Mouse (Mus musculus): ENCODE data around the gene Ccdc13.

Ccdc13 gene

DNA sequence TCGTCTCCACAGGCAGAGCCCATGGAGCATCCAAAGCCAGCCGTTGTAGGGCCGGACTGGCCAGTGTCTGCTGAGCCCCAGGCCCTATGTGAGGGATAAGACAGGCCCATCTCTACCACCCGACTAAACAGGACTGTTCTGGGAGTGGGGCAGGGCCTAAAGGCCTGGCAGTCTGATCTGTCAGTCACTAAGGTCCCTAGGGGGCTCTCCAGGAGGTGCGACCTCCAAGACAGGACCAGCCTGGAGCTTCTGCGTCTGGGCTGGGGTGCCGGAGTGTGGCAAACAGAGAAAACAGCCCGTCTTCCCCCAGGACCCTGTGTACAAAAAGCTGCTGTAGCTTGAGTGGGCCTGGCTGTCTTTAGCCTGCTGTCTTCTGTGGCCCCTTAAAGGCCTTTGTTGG is 77.5 kb downstream of the Ccdc13 start:
- in situ Hi-C loops (cut with MboI, MseI): no loop called here

DNA sequence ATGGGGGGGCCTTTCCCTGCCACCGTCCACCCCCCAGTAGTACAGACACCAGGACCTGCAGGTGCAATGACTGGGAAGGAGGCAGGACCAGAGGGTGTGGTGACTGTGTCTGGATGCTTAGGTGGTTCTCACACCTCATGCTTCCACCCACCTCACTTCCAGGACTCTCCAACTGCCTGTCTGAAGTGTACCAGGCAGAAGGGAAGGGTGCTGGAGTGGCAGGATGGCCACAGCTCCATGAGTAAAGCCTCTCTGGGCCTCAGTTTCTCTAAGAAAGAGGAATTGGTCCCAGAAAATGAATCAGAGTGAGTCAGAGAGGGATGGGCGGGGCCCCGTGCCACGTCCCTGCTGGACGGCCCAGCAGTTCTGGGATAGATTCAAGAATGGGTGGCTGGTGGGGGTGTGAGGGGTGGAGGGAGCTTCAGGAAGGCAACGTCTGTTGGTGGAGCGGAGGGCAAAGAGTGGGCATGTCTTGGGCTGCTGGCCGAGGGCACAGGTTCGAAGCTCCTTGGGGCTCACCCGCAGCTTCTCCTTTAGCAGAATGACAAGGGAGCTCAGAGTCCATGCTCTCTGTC is 78.1 kb downstream of the Ccdc13 start:
- in situ Hi-C loops (cut with MboI, MseI): no loop called here

DNA sequence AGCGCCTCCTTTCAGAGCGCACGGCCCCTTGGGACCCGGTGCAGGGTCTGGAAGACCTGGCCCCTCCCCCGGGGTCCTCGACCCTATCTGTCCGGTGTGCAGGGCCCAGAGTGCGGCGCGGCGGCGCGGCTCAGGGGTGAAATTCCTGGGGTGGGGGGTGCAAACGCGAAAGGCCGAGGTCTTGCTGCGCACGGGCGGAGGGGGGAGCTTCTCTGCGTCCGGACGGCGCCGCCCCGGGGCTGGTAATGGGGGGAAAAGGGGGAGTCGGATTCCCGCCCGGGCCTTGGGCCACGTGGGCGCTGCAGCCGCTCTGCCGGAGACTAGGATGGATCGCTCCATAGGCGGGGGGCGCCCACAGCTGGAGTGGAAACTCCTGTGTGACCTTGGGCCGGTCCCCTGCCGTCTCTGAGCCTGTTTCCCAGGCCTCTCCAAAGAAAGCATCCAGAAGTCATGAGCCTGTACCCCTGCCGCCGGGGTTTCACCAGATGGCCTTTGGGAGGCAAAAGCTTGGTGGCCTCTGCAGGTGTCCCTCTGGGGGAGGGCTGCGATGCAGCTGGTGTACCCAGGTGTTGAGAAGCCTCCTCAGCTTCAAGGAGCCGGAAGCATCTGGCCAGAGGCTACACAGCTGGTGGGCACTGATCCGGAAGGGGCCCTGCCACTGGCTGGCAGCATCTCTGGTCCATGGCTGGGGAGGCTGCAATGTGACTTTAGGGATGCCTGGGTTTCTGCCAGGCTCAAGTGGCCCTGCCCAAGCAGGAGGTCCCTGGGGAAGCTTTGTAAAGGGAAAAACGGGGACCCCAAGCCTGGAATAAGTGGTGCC is 78.8 kb downstream of the Ccdc13 start:
- in situ Hi-C loops (cut with MboI, MseI): no loop called here

DNA sequence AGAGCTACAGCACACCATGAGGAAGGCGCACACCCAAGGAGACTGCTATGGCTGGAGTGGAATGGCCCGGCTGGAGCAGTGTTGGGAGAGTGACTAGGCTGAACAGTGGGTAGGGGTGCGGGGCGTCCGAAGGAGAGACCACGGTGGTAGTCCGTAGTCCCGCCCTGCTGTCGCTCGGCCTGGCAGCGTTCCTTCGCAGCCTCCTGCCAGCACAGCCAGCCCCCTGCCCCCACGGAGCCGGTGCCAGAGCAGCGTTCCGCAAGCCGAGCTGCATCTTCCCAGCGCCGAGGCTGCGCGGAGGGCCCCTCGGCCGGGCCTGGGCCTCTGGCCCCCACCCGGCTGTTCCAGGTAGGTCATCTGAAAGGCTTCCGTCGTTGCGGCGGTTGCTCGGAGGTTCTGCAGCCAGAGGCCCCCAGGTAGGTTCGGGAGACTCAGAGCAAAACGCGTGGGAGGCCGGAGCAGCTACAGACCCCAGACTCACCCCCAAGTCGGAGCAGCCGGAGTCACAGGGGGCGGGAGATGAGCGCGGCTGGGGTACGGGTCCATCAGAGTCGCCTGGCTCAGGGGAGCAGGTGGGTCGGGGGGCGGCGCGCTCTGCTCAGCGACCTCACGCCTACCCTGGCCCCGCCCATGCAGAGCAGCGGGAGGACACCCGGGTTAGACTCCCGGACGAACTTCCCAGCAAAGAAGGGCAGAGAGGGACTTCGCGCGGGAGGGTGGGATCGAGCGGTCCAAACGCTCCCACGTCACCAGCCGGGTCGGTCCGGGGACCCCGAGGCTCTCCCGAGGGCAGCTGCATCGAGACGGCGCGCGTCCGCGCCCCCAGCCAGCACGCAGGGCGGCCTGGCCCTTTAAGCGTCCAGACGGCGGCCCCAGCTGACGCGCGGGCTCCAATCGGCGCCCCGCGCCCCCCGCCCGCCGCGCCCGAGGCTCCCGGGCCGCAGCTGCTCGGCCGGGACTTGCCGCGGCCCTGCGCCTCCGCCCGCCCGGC is 79.9 kb downstream of the Ccdc13 start, which contains the start of gene Zfp651:
Gene Zfp651, plus strand, starts transcription at position 240 of the 991 bp plus-strand sequence.
- in situ Hi-C loops (cut with MboI, MseI): no loop called here

DNA sequence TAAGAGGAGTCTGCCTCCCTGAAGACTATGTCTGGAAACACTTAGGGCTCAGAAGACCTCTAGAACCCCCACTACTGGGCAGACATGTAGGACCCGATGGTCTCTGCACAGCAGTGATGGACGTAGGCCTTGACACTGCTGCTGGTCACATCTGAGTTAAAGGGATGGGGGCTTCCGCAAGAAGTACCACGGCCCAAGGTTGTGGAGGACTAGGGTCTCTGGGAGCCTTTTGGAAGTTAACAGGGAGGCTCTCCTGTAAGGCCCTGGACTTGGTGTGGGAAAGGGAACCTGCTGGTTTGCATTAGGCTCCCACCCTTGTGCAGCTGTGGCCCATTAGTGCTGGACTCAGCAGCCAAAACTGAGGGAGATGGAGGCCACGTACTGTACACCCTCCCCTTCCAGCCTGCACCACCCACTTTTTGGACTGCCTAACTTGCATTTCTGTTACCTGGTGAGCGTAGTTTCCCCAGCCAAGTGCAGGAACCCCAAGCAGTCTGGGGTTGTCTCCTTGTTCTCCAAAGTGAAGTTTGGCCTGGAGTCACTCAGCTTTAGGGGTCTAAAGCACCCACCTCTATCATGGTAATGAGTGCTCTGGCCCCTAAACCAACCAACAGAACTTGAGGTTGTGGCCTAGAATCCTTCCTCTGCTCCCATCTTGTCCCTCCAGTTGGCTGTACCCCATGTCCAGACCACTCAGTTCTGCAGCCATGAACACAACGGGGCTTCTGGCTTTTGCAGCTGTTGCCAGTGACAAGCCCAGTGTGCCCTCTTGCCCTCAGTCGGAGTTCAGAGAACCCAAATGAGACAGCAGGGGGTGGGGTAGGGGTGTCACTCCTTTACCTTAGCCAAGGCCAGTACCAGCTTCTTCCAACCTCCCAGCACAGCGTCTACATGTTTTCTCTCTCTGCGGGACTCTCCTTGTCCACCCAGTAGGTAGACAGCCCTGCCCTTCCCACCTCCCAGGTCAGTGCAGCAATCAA is 81.1 kb downstream of the Ccdc13 start:
- in situ Hi-C loops (cut with MboI, MseI): no loop called here

DNA sequence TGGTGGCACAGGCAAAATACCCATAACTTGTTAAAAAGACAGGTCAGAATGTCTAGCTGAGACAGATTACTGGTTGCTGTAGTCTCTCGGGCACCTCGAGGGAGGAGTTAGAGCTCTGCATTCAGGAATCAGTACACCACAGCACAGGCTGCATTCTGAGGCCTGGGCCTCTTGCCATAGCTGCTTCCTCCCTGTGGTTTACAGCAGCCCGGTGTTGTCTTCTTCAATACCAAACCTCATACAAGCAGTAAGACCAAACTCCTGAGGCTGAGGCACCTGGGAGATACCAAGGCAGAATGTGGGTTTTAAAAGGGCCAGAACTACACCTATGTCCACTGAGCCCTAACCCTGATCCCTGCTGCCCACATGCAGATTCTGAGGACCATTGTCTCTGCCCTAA is 81.8 kb downstream of the Ccdc13 start:
- in situ Hi-C loops (cut with MboI, MseI): no loop called here

DNA sequence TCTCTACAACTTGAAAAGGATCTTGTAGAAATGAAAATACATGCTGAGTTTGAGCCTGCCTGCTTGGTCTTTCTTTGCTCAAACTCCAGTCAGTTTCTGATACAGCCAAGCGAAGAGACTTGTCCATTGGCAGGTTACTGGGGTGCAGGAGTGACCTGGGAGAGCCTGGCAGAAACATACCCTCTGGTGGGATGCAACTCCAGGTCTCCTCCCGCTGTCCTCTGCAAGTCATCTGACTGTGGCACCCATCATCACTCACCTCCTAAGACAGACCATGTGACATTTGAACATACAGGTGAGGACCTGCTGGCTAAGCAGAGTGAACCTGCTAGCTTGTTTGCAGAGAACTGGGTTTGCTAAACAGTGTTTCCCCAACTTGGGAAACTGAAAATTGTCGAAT is 82.5 kb downstream of the Ccdc13 start:
- in situ Hi-C loops (cut with MboI, MseI): no loop called here

DNA sequence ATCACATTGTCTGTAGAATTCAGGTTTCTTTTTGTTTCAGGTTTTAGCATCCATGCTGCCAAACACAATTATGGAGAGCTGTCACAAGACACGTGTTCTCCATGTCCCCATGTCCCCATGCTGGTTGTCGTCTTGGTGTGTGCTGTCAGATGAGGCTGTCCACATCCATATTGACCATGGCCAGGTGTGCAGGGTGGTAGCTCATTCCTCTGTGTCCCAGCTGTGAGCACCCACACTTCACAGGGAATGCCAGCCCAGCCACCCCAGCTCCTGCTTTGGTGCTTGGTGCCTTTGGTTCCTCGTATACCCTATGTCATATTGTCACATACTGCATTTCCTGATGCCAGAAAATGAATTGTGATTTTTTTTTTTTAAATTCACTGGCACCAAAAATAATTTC is 84.6 kb downstream of the Ccdc13 start:
- in situ Hi-C loops (cut with MboI, MseI): no loop called here

DNA sequence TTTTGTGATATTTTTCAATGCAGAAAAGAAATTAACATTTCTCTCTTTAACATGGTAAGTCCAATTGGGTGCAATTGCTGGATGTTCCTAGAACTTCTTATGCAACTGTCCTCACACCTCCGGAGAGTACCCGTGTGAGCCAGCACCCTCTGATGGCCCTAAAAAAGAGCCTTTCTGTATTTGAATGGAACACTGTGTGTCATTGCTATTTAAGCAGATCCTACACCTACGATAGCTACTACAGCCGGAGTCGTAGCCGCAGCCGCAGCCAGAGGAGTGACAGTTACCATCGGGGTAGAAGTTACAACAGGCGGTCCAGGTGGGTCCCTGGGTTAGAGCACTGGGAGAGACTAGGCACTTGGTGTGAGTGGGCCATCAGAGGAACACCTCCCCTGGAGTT is 86.5 kb downstream of the Ccdc13 start:
- in situ Hi-C loops (cut with MboI, MseI): no loop called here
